Mouse (Mus musculus): ENCODE results near the gene Tjp2. TPM values are rescaled to one million over a fixed set of nuclear protein-coding genes. Genes with fewer than 3 reads are reported as not detected.
A peak's percentile ranks its signal among the peaks of the same experiment; 100 is the strongest.
"Not testable (repeated sequence)": the region's sequence is repeated elsewhere in the genome, so short reads cannot be mapped to it uniquely, and the experiment has no call there.

The Tjp2 gene
- polyA plus RNA-seq, 1 experiment from 2014 or later = 28.7 TPM

DNA sequence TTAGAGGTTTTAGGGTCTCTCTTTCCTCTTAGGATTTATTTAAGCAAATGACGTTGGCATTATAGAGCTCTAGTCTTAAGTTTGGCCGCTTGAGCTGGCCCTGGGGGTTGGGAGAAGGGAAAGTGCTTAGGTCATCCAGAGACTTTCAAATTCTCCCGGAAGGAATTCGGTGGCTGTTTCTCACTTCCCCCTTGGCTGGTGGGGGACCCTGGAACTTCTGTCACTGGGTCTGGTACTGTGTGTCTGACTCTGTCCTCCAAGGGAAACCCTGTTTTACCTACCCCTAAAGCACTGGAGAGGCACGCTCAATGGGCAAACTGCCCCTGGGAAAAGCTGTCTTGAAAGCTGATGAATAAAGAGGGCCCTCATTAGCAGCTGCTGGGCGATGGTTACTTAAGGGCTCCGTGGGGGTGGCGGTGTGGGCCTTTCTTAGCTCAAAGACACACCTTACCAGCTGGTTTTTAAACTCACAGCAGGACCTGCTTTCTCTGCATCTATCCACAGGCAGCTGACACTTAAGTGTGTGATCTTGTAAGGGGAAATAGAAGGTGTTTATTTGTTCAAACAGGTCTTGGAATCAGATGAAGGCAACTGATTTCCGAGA, 28.9 kb upstream of the Tjp2 start:
- Histone ChIP-seq H3K27ac (no peak overlapping the region), H3K4me1 (0 out of 2 replicates have a peak, but pooled peaks cover 5% of the 10 kb centered on the region), H3K9me3 (replicated peaks) (no peaks in the 10 kb centered on the region), H3K4me3 (no peak overlapping the region), H3K4me2 (replicated peaks) (no peak overlapping the region), H3K9ac (no peak overlapping the region), H3K36me3 (no peaks in the 10 kb centered on the region), H3K27me3 (no peaks in the 10 kb centered on the region)
- no peak for ATAC-seq (ENCODE audit: low FRiP score)
- 33% methylated on average over 9 of the region's 9 CpGs for WGBS

DNA sequence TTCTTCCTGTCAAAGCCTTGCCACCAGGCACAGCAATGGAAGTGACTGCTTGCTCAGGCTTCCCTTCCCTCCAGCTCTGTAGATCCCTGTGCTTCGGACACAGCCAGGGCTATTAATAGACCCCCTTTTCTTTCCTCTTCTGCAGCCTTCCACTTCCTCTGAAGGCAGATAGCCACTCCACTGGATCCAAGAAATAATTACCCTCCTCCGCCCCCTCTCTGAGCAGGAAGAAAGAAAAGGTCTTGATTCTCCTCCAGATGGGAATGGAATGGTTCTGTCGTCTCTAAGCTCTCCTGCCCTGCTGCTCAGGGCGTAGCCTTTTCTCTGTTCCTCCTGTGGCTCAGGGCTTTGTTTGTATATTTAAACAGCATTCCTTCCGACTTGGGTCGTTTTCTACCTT, 27.0 kb upstream of the Tjp2 start:
- 24% methylated on average over 6 of the region's 6 CpGs for WGBS
- no peak overlapping the region for H3K4me2 ChIP-seq (replicated peaks)
- no peak overlapping the region for H3K27ac ChIP-seq

DNA sequence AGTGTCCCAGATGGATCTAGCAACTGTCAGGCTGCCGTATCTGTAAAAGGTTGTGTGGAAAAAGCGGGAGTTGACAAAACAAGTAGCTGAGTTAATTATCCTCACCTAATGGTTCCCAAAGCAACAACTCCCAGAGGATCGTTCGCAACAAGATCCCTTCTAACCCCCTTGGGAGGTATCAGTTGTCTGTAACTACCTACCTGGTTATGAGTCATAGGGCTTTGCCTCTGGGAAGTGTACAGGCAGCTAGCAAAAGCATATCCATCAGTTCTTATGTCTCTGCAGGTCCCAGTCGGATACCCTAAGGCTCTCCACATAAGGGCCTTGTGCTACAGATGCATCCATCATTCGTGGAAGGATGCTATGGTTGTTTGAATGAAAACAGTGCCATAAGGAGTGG, 18.5 kb upstream of the Tjp2 start:
- Histone ChIP-seq H3K27ac (no peak overlapping the region), H3K4me2 (replicated peaks) (no peak overlapping the region), H3K27me3 (no peaks in the 10 kb centered on the region), H3K36me3 (no peaks in the 10 kb centered on the region), H3K4me1 (peaks cover 8% of the 10 kb centered on the region), H3K4me3 (no peak overlapping the region), H3K9ac (no peak overlapping the region), H3K9me3 (replicated peaks) (no peaks in the 10 kb centered on the region)
- WGBS = 81% methylated on average over 6 of the region's 6 CpGs
- ATAC-seq (ENCODE audit: low FRiP score) = no peak

More for the DNA sequence above, 27.0 kb upstream of the Tjp2 start:
- 0 out of 2 replicates have a peak, but pooled peaks cover 5% of the 10 kb centered on the region for H3K4me1 ChIP-seq
- no peak overlapping the region for H3K4me3 ChIP-seq
- no peaks in the 10 kb centered on the region for H3K36me3 ChIP-seq
- H3K9ac ChIP-seq = no peak overlapping the region
- no peaks in the 10 kb centered on the region for H3K9me3 ChIP-seq (replicated peaks)
- ATAC-seq (ENCODE audit: low FRiP score) = no peak
- no peaks in the 10 kb centered on the region for H3K27me3 ChIP-seq

DNA sequence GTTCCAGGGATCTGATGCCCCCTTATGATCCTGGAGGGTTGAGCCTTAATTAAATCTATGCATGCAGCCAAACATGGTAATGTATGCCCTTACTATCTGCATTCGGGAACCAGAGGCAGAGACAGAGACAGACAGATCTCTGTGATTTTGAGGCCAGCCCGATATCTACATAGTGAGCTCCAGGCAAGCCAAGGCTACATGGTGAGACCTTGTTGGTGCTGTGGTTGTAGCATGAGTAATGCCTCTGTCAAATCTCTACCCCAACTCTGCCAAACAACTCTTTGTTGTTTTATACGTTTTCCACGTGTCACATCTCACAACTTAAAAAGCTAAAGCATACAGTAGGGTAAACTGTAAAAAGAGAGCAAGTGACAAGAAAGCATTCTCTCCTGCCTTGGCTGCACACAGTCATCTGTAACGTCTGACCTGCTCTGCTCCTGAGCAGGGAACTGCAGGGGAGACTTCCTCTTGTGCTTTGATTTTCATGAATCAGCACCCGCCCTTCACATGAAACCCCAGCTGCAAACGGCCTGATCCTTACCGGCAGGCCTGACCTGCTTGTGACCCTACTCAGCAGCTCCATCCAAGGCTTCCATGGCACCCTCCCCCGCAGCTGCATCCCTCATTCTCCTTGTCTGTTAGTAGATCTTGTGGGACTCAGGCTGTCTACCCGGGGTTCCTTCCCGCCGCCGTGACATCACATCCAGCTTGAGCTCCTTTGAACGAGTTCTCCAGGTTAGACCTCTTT, 17.1 kb upstream of the Tjp2 start:
- WGBS = 18% methylated on average over 14 of the region's 14 CpGs
- no peak overlapping the region; the same call in 1 of the 2 replicates for H3K4me2 ChIP-seq (replicated peaks)
- ATAC-seq (ENCODE audit: low FRiP score) = no peak
- H3K27ac ChIP-seq = no peak overlapping the region
- H3K9me3 ChIP-seq (replicated peaks) = no peaks in the 10 kb centered on the region
- H3K4me3 ChIP-seq = no peak overlapping the region
- H3K9ac ChIP-seq = no peak overlapping the region
- no peaks in the 10 kb centered on the region for H3K36me3 ChIP-seq
- no peaks in the 10 kb centered on the region for H3K27me3 ChIP-seq
- H3K4me1 ChIP-seq = peaks cover 8% of the 10 kb centered on the region

DNA sequence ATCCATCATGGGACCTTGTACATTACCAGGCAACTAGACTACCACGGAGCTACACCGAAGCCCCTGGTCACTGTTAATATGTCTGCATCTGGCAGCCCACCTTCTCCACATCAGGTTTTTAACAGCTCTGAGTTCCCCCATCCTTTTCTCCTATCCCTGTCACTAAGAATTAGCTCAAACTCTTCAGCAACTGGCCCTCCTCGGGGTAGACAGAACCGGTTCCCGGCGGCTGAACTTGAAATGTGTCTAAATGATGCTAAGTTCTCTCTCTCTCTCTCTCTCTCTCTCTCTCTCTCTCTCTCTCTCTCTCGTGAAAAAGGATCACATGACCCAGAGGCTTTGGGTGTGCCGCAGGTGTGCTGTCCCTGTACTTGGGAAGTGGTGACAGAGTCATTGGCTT, 16.4 kb upstream of the Tjp2 start:
- Histone ChIP-seq H3K36me3 (no peaks in the 10 kb centered on the region), H3K4me1 (peaks cover 8% of the 10 kb centered on the region), H3K4me3 (no peak overlapping the region), H3K27me3 (no peaks in the 10 kb centered on the region), H3K9me3 (replicated peaks) (no peaks in the 10 kb centered on the region), H3K4me2 (replicated peaks) (no peak overlapping the region), H3K27ac (no peak overlapping the region), H3K9ac (no peak overlapping the region)
- WGBS = 77% methylated on average over 8 of the region's 8 CpGs
- no peak for ATAC-seq (ENCODE audit: low FRiP score)

DNA sequence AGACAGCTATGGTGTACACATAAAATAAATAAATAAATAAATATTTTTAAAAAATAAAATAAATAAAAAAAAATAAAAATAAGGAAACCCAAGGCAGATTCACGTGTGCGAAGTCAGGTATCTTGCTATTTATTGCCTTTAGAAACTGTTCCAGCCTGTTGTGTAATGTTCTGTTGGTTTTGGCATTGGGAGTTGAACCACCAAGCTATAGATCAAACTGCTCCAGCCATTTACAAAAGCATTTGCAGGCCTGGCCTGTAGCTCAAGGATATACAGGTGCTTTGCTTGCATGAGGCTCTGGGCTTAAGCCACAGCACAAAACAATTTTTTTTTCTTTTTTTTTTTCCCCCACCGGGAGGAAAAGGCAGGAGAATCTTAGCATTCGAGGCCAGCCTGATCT, 13.2 kb upstream of the Tjp2 start:
- 84% methylated on average over 4 of the region's 4 CpGs for WGBS
- no peaks in the 10 kb centered on the region for H3K27me3 ChIP-seq
- H3K9ac ChIP-seq = no peak overlapping the region
- no peak for ATAC-seq (ENCODE audit: low FRiP score)
- no peak overlapping the region for H3K27ac ChIP-seq
- H3K36me3 ChIP-seq = no peaks in the 10 kb centered on the region
- H3K4me1 ChIP-seq = peaks cover 8% of the 10 kb centered on the region
- no peak overlapping the region for H3K4me3 ChIP-seq
- H3K4me2 ChIP-seq (replicated peaks) = no peak overlapping the region
- no peaks in the 10 kb centered on the region for H3K9me3 ChIP-seq (replicated peaks)

DNA sequence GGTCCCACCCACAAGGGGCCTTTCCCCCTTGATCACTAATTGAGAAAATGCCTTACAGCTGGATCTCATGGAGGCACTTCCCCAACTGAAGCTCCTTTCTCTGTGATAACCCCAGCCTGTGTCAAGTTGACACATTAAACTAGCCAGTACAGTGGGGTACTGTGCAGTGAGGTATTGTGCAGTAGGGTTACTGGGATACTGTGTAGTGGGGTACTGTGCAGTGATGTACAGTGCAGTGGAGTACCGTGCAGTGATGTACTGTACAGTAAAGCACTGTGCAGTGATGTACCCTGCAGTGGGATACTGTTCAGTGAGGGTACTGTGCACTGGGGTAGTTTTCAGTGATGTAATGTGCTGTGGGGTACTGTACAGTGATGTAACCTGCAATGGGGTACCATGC, 7.5 kb upstream of the Tjp2 start:
- 100% methylated on average over 1 of the region's 1 CpGs for WGBS
- not testable (repeated sequence) for ATAC-seq (ENCODE audit: low FRiP score)

DNA sequence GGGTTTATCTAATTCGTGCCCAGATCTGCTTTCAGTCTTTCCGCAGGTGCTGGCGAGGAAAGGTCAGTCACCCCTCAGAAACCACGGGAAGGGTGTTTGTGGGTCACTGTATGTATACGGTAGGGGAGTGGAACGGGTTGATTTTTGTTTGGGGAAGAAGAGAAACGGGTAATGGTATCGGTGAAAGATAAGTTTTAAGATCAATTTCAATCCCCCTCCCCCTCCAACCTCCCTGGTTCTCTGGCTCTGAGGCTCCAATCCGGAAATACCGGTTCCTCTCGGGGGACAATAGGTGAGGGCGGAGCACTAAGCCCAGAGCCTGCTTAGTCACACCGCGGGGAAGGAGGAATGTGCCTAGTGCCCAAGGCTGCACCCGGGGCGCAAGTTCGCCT, 471 bp upstream of the Tjp2 start:
- Histone ChIP-seq H3K27me3 (peaks cover 48% of the 10 kb centered on the region), H3K4me2 (replicated peaks) (peak overlapping the region; percentile 82), H3K36me3 (no peaks in the 10 kb centered on the region), H3K27ac (no peak overlapping the region), H3K9me3 (replicated peaks) (no peaks in the 10 kb centered on the region), H3K9ac (no peak overlapping the region), H3K4me3 (peak overlapping the region; percentile 44), H3K4me1 (peaks cover 11% of the 10 kb centered on the region)
- under 1% methylated on average over 17 of the region's 17 CpGs for WGBS
- no peak for ATAC-seq (ENCODE audit: low FRiP score)

More for the DNA sequence above, 7.5 kb upstream of the Tjp2 start:
- not testable (repeated sequence) for H3K4me3 ChIP-seq; H3K4me1 ChIP-seq; H3K27me3 ChIP-seq; H3K9ac ChIP-seq; H3K4me2 ChIP-seq (replicated peaks); H3K36me3 ChIP-seq; H3K9me3 ChIP-seq (replicated peaks); H3K27ac ChIP-seq

DNA sequence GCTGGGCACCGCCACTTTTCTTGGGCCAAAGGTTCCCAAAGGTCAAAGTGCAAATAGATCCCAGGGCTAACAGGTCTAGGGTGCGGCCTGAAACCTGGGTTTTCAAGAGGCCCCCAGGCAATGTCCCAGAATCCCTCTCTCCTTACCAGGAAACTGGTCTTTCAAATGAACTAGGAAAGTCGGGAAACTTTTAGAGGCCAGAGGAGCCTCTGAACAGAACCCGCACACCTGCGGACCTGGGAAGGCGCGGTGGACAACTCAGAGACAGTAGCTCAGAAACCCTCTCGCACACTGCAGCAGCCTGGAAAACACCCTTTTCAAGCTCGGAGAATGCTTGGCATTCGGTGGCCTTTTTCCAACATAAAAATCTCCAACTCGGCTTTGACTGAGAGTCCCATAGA, 979 bp downstream of the Tjp2 start:
- Histone ChIP-seq H3K4me3 (peak overlapping the region; percentile 44; the same call in 1 of the 2 replicates), H3K9me3 (replicated peaks) (no peaks in the 10 kb centered on the region), H3K4me1 (peaks cover 11% of the 10 kb centered on the region), H3K36me3 (no peaks in the 10 kb centered on the region), H3K9ac (no peak overlapping the region), H3K27ac (no peak overlapping the region), H3K4me2 (replicated peaks) (peak overlapping the region; percentile 82), H3K27me3 (peaks cover 48% of the 10 kb centered on the region)
- no peak for ATAC-seq (ENCODE audit: low FRiP score)
- 12% methylated on average over 11 of the region's 11 CpGs for WGBS

DNA sequence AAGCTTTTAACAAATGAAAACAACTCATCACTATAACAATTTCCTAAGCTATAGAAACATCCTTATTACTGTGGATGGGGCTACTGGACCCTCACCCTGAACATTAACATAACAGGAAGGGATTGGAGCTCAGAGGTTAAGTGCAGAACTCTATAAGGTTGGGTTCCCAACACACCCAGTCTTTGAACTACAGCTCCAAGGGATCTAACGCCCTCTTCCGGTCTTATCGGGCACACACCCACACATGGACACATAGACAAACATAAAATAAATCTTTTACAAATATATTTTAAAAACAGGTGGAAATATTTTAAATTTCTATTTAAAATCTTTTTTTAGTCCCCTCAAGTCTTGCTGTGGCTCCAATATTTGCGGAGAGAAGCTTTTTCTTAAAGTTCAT, 3.4 kb downstream of the Tjp2 start:
- Histone ChIP-seq H3K36me3 (no peaks in the 10 kb centered on the region), H3K27me3 (peaks cover 42% of the 10 kb centered on the region), H3K4me1 (peaks cover 11% of the 10 kb centered on the region), H3K9me3 (replicated peaks) (no peaks in the 10 kb centered on the region), H3K9ac (no peak overlapping the region), H3K4me2 (replicated peaks) (no peak overlapping the region), H3K27ac (no peak overlapping the region), H3K4me3 (no peak overlapping the region)
- WGBS = 90% methylated on average over 4 of the region's 4 CpGs
- ATAC-seq (ENCODE audit: low FRiP score) = no peak

DNA sequence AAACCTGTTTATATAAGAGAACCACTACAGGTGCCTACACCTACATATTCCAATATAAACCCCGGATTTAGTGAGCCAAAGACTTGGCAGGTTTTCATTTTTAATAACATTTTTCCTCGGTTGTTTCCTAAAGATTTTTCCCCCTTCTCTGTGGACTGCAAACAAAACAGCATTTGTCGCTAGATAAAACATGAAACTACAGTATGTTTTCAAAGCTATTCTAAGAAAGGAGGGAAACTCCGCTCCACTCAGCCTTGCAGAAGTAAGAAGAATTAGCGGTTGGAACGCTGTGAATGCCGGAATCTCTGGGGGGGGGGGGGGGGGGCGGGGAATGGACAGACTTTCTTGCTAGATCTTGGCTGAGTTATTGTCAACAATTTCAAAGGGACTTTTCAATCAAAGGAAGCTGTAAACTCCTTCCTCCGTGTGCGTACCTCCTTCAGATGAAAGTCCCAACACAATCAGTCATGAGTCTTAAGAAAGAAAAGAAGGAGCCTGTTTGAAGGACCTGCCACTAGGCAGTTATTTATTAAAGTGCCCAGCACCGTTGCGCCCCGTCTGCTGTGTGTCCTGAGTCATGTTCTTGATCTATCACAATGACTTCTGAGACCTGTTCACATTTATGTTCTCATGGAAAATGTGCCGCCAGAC, 3.9 kb downstream of the Tjp2 start:
- peaks cover 38% of the 10 kb centered on the region for H3K27me3 ChIP-seq
- H3K36me3 ChIP-seq = no peaks in the 10 kb centered on the region
- H3K9ac ChIP-seq = no peak overlapping the region
- H3K4me1 ChIP-seq = peaks cover 11% of the 10 kb centered on the region
- WGBS = 43% methylated on average over 14 of the region's 14 CpGs
- no peaks in the 10 kb centered on the region for H3K9me3 ChIP-seq (replicated peaks)
- ATAC-seq (ENCODE audit: low FRiP score) = no peak
- H3K4me3 ChIP-seq = no peak overlapping the region
- H3K4me2 ChIP-seq (replicated peaks) = no peak overlapping the region
- no peak overlapping the region for H3K27ac ChIP-seq

DNA sequence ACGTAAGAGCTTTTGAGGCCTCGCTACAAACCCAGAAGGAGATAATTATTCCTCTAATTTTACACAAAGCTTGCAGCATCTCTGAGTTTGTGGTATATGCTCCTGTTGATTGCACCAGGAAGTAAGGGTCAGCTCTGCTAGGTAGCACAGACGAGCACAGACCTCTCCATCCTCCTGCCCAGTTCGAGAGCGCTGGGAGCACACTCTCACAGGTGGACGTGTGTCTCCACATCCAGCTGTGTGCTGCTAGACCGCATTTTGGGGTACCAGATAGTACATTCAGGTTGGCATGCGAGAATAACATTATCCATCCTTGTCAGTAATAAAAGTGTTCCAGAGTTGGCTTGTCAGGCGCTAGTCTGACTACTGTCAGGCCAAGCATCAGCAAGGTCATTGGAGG, 5.8 kb downstream of the Tjp2 start:
- ATAC-seq (ENCODE audit: low FRiP score) = no peak
- H3K9ac ChIP-seq = no peak overlapping the region
- H3K4me3 ChIP-seq = no peak overlapping the region
- WGBS = 73% methylated on average over 9 of the region's 9 CpGs
- H3K27me3 ChIP-seq = peaks cover 19% of the 10 kb centered on the region
- H3K36me3 ChIP-seq = no peaks in the 10 kb centered on the region
- H3K4me1 ChIP-seq = no peaks in the 10 kb centered on the region
- no peak overlapping the region for H3K27ac ChIP-seq
- no peaks in the 10 kb centered on the region for H3K9me3 ChIP-seq (replicated peaks)
- H3K4me2 ChIP-seq (replicated peaks) = no peak overlapping the region
